Mouse (Mus musculus) testis, adult 2 months (tissue): ENCODE measurements around the gene Cdr2l.

Experiments used
- CTCF ChIP-seq: fragments of 200-500 bp; IDR thresholded peaks from 2 replicates; pipeline ENCODE4 v1.5.1; 2012; ENCODE audit warnings: low read depth, mild to moderate bottlenecking, inconsistent platforms, low read length, moderate library complexity; ENCODE audit not compliant: control insufficient read depth, insufficient read depth, insufficient replicate concordance
- POLR2A ChIP-seq: fragments of 200-500 bp; IDR thresholded peaks from 2 replicates; pipeline ENCODE4 v1.6.1; 2012; ENCODE audit warnings: low read depth, mild to moderate bottlenecking, inconsistent platforms, low read length, moderate library complexity; ENCODE audit not compliant: control insufficient read depth

DNA sequence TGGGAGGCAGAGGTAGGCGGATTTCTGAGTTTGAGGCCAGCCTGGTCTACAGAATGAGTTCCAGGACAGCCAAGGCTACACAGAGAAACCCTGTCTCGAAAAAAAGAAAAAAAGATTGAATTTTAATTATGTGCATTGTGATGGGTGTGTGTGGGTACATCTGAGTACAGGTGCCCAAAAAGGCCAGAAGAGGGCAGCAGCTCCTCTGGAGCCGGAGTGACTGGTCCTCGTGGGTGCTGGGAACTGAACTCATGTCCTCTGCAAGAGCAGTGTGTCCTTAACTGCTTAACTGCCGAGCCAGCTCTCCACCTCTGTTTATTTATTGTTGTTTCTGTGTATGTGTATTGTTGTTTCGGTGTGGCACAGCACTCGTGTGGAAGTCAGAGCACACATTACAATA is 3.9 kb upstream of the Cdr2l start:
- TF ChIP-seq POLR2A (no peak), CTCF (no peak)
